Mouse (Mus musculus) C2C12 (cell line): ENCODE measurements at regions not wholly inside any gene's neighbourhood (a gene's known extent, or its start where the extent isn't known, plus 50 kb on each side); places are given as distances from the start of the nearest gene placed in this dataset.

Experiments
- CTCF ChIP-seq: IDR thresholded peaks from one replicate; pipeline ENCODE4 v1.5.1; 2011; ENCODE audit not compliant: control insufficient read depth, insufficient read depth, insufficient read length
- MYOD1 ChIP-seq: IDR thresholded peaks from one replicate; pipeline ENCODE4 v1.6.1; 2011; ENCODE audit warnings: low read depth; ENCODE audit not compliant: control insufficient read depth, insufficient read length
- USF1 ChIP-seq: IDR thresholded peaks from one replicate; pipeline ENCODE4 v1.6.1; 2011; ENCODE audit warnings: low read depth, mild to moderate bottlenecking, control low read depth, moderate library complexity

- TF ChIP-seq CTCF (no peak), MYOD1 (no peak), USF1 (no peak)
Measured at GRCm38 (mm10) chr11:7827402-7827801, 613.7 kb upstream of the Igfbp3 start.
